Comparison of ENCODE assay signal across 8 mouse cellular contexts in the genomic region with DNA sequence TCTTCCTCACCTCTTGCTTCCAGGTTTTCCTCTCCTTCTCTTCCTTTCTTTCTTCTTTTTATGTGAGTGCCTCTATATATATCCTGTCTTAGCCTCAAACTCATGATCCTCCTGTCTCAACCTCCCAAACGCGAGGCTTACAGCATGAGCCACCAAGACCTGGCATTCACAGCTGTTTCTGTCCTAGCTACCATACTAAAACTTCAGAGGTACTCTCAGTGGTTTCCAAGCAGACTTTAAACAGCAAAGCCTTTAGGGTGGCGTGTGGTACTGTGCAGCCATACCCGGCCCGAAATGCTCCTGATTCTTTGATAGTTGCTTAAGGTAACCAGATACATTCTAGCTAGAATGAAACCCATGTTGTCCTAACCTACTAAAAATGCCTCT. TPM values are rescaled to one million over a fixed set of nuclear protein-coding genes. Genes with fewer than 3 reads are reported as not detected.
DNase-seq lines count a peak whose midpoint lies in the region; ATAC-seq lines count a peak whose summit lies in the region.

No protein-coding gene starts in this region.

- 0 out of 2 replicates have a peak, but pooled peaks have one; percentile 17 for ATAC-seq in forebrain, embryonic 15.5 days (replicated peaks)

- no peak for DNase-seq in heart, embryonic 10.5 days (ENCODE audit: low spot score)
- no peak for DNase-seq in heart, adult 8-10 months (ENCODE audit: low spot score)
- DNase-seq in MN1 (ENCODE audit: low spot score), result peak; percentile 40
- no peak for DNase-seq in midbrain, embryonic 10.5 days (ENCODE audit: low spot score)
- no peak for DNase-seq in right cerebral cortex, postnatal 36 days (ENCODE audit: low spot score in 2 of 2)
- DNase-seq in spleen, postnatal 4 days (ENCODE audit: low spot score in 2 of 2), result no peak
- DNase-seq in gastrocnemius, adult 8-10 months (ENCODE audit: low spot score in 2 of 2), result no peak

- no peak overlapping the region for H3K9ac ChIP-seq in forebrain, embryonic 15.5 days (replicated peaks)

- WGBS in heart, embryonic 10.5 days, result 21% methylated on average over 5 of the region's 5 CpGs
- WGBS in forebrain, embryonic 15.5 days, result 21% methylated on average over 5 of the region's 5 CpGs
- 24% methylated on average over 5 of the region's 5 CpGs for WGBS in midbrain, embryonic 10.5 days

- H3K27ac ChIP-seq in heart, embryonic 10.5 days, result peak overlapping the region; percentile 82; the same call in 1 of the 2 replicates
- peak overlapping the region; percentile 75 for H3K27ac ChIP-seq in forebrain, embryonic 15.5 days (replicated peaks)
- H3K27ac ChIP-seq in midbrain, embryonic 10.5 days (replicated peaks), result peak overlapping the region; percentile 87

- H3K4me1 ChIP-seq in heart, embryonic 10.5 days, result peaks cover 20% of the 10 kb centered on the region
- peaks cover 9% of the 10 kb centered on the region for H3K4me1 ChIP-seq in forebrain, embryonic 15.5 days
- H3K4me1 ChIP-seq in midbrain, embryonic 10.5 days, result peaks cover 22% of the 10 kb centered on the region

- H3K9me3 ChIP-seq in heart, embryonic 10.5 days, result no peaks in the 10 kb centered on the region
- no peaks in the 10 kb centered on the region for H3K9me3 ChIP-seq in forebrain, embryonic 15.5 days
- H3K9me3 ChIP-seq in midbrain, embryonic 10.5 days (replicated peaks), result no peaks in the 10 kb centered on the region

- H3K4me2 ChIP-seq in forebrain, embryonic 15.5 days (replicated peaks), result peak overlapping the region; percentile 60

- peak overlapping the region; percentile 62 for H3K4me3 ChIP-seq in heart, embryonic 10.5 days
- no peak overlapping the region for H3K4me3 ChIP-seq in forebrain, embryonic 15.5 days
- peak overlapping the region; percentile 57 for H3K4me3 ChIP-seq in midbrain, embryonic 10.5 days

- H3K27me3 ChIP-seq in heart, embryonic 10.5 days (ENCODE audit: insufficient read depth, poor library complexity, severe bottlenecking), result no peaks in the 10 kb centered on the region
- no peaks in the 10 kb centered on the region for H3K27me3 ChIP-seq in forebrain, embryonic 15.5 days
- no peaks in the 10 kb centered on the region for H3K27me3 ChIP-seq in midbrain, embryonic 10.5 days (ENCODE audit: low read depth, poor library complexity, severe bottlenecking)

- H3K36me3 ChIP-seq in heart, embryonic 10.5 days, result no peaks in the 10 kb centered on the region
- no peaks in the 10 kb centered on the region for H3K36me3 ChIP-seq in forebrain, embryonic 15.5 days
- H3K36me3 ChIP-seq in midbrain, embryonic 10.5 days, result no peaks in the 10 kb centered on the region

RNA-seq across cellular contexts. Expression of gene Prmt5, which starts 10.7 kb away (rescaled TPM):
- polyA plus RNA-seq in heart, embryonic 10.5 days (2016; fragmentation: Nextera tagmentation; extraction: Ambion mirVana), result 86.2 and 103 TPM in 2 replicates
- total RNA-seq in heart, adult 8-10 months (2022), result 10 to 100 TPM; 29.8 to 34.0 (median 32.1) TPM
- polyA plus RNA-seq in forebrain, embryonic 15.5 days (2015; fragmentation: Nextera tagmentation; extraction: Ambion mirVana), result 101 and 102 TPM in 2 replicates
- polyA plus RNA-seq in midbrain, embryonic 10.5 days (2016; fragmentation: Nextera tagmentation; extraction: Ambion mirVana), result 148 and 155 TPM in 2 replicates
- 10 to 100 TPM; 31.0 to 35.9 (median 32.5) TPM for total RNA-seq in gastrocnemius, adult 8-10 months (2022)

RNA-seq across cellular contexts. Expression of gene Haus4, which starts 26.4 kb away (rescaled TPM):
- 50.2 and 52.9 TPM in 2 replicates for polyA plus RNA-seq in heart, embryonic 10.5 days (2016; fragmentation: Nextera tagmentation; extraction: Ambion mirVana)
- total RNA-seq in heart, adult 8-10 months (2022), result 1 to 10 TPM; 3.5 to 6.1 (median 4.1) TPM
- polyA plus RNA-seq in forebrain, embryonic 15.5 days (2015; fragmentation: Nextera tagmentation; extraction: Ambion mirVana), result 29.6 and 31.6 TPM in 2 replicates
- 48.0 and 53.8 TPM in 2 replicates for polyA plus RNA-seq in midbrain, embryonic 10.5 days (2016; fragmentation: Nextera tagmentation; extraction: Ambion mirVana)
- 1 to 10 TPM; 1.6 to 3.5 (median 3.1) TPM for total RNA-seq in gastrocnemius, adult 8-10 months (2022)

RNA-seq across cellular contexts. Expression of gene Ajuba, which starts 49.4 kb away (rescaled TPM):
- polyA plus RNA-seq in heart, embryonic 10.5 days (2016; fragmentation: Nextera tagmentation; extraction: Ambion mirVana), result 43.0 and 62.5 TPM in 2 replicates
- 1 to 10 TPM; 4.6 to 5.2 (median 4.7) TPM for total RNA-seq in heart, adult 8-10 months (2022)
- 11.1 and 13.1 TPM in 2 replicates for polyA plus RNA-seq in forebrain, embryonic 15.5 days (2015; fragmentation: Nextera tagmentation; extraction: Ambion mirVana)
- 66.6 and 88.8 TPM in 2 replicates for polyA plus RNA-seq in midbrain, embryonic 10.5 days (2016; fragmentation: Nextera tagmentation; extraction: Ambion mirVana)
- 1 to 10 TPM in 2 of 4 experiments, under 1 TPM in 2; 0.87 to 1.8 (median 1.3) TPM for total RNA-seq in gastrocnemius, adult 8-10 months (2022)

RNA-seq across cellular contexts. Expression of gene Rem2, which starts 52.1 kb away (rescaled TPM):
- polyA plus RNA-seq in heart, embryonic 10.5 days (2016; fragmentation: Nextera tagmentation; extraction: Ambion mirVana), result 2.4 and 3.8 TPM in 2 replicates
- not detected for total RNA-seq in heart, adult 8-10 months (2022)
- 22.9 and 23.8 TPM in 2 replicates for polyA plus RNA-seq in forebrain, embryonic 15.5 days (2015; fragmentation: Nextera tagmentation; extraction: Ambion mirVana)
- polyA plus RNA-seq in midbrain, embryonic 10.5 days (2016; fragmentation: Nextera tagmentation; extraction: Ambion mirVana), result 18.6 and 29.8 TPM in 2 replicates
- not detected for total RNA-seq in gastrocnemius, adult 8-10 months (2022)
